Mouse (Mus musculus): ENCODE results near the gene Kyat3.

- TF ChIP-seq CHD1 (IDR thresholded peaks at IDR 0.05; ENCODE audit: low read depth, low read length) = no peak
- TF ChIP-seq CTCF (IDR thresholded peaks at IDR 0.05 in 2 of 3, conservative IDR thresholded peaks at IDR 0.05 in 1 of 3; ENCODE audit: control insufficient read depth in 1 of 3, insufficient read depth in 1 of 3, low read depth in 2 of 3, low read length in 3 of 3, poor library complexity in 1 of 3, severe bottlenecking in 1 of 3) = no peak
- TF ChIP-seq CHD2 (IDR thresholded peaks at IDR 0.05; ENCODE audit: low read length) = no peak
- no peak for TF ChIP-seq TCF12 (IDR thresholded peaks at IDR 0.05; ENCODE audit: low read depth, low read length)
- TF ChIP-seq ZKSCAN1 (IDR thresholded peaks at IDR 0.05; ENCODE audit: low read depth, low read length) = no peak
- no peak for TF ChIP-seq NELFE (IDR thresholded peaks at IDR 0.05; ENCODE audit: low read depth, low read length)
- no peak for TF ChIP-seq ZNF384 (IDR thresholded peaks at IDR 0.05; ENCODE audit: low read depth, low read length)
- no peak for TF ChIP-seq GABPA (IDR thresholded peaks at IDR 0.05; ENCODE audit: low read depth, low read length)
- TF ChIP-seq POLR2AphosphoS2 (IDR thresholded peaks at IDR 0.05; ENCODE audit: low read length) = no peak
- no peak for TF ChIP-seq POLR2A (IDR thresholded peaks at IDR 0.05; ENCODE audit: control insufficient read depth in 1 of 2, insufficient read depth in 1 of 2, low read depth in 1 of 2, low read length in 2 of 2, poor library complexity in 1 of 2)
- TF ChIP-seq GATA1 (IDR thresholded peaks at IDR 0.05; ENCODE audit: low read depth, low read length) = no peak
- TF ChIP-seq NRF1 (IDR thresholded peaks at IDR 0.05; ENCODE audit: insufficient read depth, low read depth, low read length, poor library complexity, severe bottlenecking) = no peak
- TF ChIP-seq KAT2A (conservative IDR thresholded peaks at IDR 0.05; ENCODE audit: low read depth, low read length) = no peak
- no peak for TF ChIP-seq TAL1 (IDR thresholded peaks at IDR 0.05; ENCODE audit: low read length)
These were observed 85.7 kb downstream of the Kyat3 start for GRCm38 (mm10) chr3:142786423-142787072.

Data from MEL (cell line).